Mouse (Mus musculus): ENCODE results near the gene Shroom3. TPM values are rescaled to one million over a fixed set of nuclear protein-coding genes. Genes with fewer than 3 reads are reported as not detected.

Gene Shroom3
- 12.1 and 12.9 TPM in 2 replicates for polyA plus RNA-seq (2014; fragmentation: Nextera tagmentation; extraction: Ambion mirVana)

DNA sequence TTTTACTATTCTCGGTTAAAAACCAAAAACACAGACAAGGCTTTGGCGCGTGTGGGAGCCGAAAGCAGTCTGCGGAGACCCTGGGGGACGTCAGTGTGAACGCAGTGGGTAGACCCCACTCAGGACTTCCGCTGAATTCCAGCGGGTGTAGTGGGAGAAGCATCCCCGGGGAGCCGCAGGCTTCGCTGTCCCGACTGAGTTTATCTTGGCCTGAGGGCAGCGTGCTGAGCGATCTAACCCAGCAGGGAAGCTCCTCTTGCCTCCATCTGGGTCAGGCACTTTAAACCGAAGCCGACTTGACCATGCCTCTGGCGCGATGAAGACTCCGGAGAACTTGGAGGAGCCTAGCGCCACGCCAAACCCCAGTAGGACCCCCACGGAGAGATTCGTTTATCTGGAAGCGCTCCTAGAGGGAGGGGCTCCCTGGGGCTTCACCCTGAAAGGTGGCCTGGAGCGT is at the start of gene Shroom3:
Gene Shroom3, plus strand, starts transcription at position 85 of the 457 bp plus-strand sequence.
- H3K4me1 ChIP-seq (replicated peaks; ENCODE audit: control insufficient read depth, insufficient read depth, low read length): peaks cover 6% of the 10 kb centered on the region; the same call in 1 of the 2 replicates
- WGBS: under 1% methylated on average over 26 of the region's 26 CpGs
- peak; percentile 77 for DNase-seq (ENCODE audit: low spot score)
- H3K4me3 ChIP-seq (ENCODE audit: low read depth, low read length): peak within 1 kb of the TSS; percentile 39
- H3K27me3 ChIP-seq (replicated peaks; ENCODE audit: control insufficient read depth, insufficient read depth, low read length): 0 out of 2 replicates have a peak, but pooled peaks cover 4% of the 10 kb centered on the region
- no peak within 1 kb of the TSS for H3K27ac ChIP-seq (ENCODE audit: low read depth)
- no peaks in the 10 kb centered on the region for H3K9me3 ChIP-seq (ENCODE audit: control insufficient read depth, low read length)
- peak within 1 kb of the TSS; percentile 93 for H3K4me2 ChIP-seq (ENCODE audit: low read length)
- H3K36me3 ChIP-seq (ENCODE audit: control insufficient read depth, insufficient read depth, low read length): no peaks in the 10 kb centered on the region
- ATAC-seq (replicated peaks; ENCODE audit: low FRiP score, low TSS enrichment, low read depth): no peak
- H3K9ac ChIP-seq (ENCODE audit: low read length): peak within 1 kb of the TSS; percentile 42

DNA sequence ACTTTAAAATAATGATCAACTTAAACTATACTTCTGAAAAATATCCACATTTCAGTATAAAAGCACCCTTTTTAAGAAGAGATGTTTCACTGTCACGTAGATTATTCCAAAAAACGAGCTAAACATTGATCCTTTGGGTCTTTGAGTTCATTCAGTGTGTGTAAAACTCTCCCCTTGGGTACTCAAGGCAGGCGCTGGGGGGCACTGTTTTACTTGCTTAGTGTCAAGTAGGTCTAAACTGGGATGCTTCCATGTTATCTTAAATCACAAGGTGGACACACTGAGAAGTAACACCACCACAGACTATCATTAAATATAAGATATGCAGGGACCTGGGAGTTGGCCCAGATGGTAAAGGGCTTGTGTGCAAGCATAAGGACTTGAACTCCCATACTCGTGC is 49.7 kb upstream of the Shroom3 start:
- Histone ChIP-seq H3K9ac (ENCODE audit: low read length) (no peak overlapping the region), H3K4me2 (ENCODE audit: low read length) (no peak overlapping the region), H3K36me3 (ENCODE audit: control insufficient read depth, insufficient read depth, low read length) (no peaks in the 10 kb centered on the region), H3K9me3 (ENCODE audit: control insufficient read depth, low read length) (no peaks in the 10 kb centered on the region), H3K4me1 (replicated peaks; ENCODE audit: control insufficient read depth, insufficient read depth, low read length) (no peaks in the 10 kb centered on the region), H3K4me3 (ENCODE audit: low read depth, low read length) (no peak overlapping the region), H3K27me3 (replicated peaks; ENCODE audit: control insufficient read depth, insufficient read depth, low read length) (no peaks in the 10 kb centered on the region), H3K27ac (ENCODE audit: low read depth) (no peak overlapping the region)
- no peak for ATAC-seq (replicated peaks; ENCODE audit: low FRiP score, low TSS enrichment, low read depth)
- no peak for DNase-seq (ENCODE audit: low spot score)
- WGBS: 60% methylated on average over 4 of the region's 4 CpGs

DNA sequence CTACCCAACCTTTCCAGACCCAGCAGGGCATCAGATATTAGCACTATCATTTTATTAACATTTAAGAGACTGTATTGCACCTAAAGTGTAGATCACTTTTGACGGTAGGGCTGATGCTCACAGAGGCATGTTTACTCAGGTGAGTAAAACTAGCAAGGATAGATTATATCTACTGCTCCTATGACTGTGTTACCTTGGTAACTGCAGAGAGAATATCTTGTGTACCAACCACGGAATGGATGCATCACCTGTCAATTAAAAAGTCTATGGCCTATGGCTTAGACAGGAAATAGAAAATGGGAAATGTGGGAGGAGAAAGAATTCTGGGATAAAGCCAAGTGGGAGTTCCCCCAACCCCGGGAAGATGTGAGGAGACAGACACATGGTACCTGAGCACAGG is 48.3 kb upstream of the Shroom3 start:
- no peaks in the 10 kb centered on the region for H3K4me1 ChIP-seq (replicated peaks; ENCODE audit: control insufficient read depth, insufficient read depth, low read length)
- WGBS: 65% methylated on average over 3 of the region's 3 CpGs
- H3K9me3 ChIP-seq (ENCODE audit: control insufficient read depth, low read length): no peaks in the 10 kb centered on the region
- H3K4me2 ChIP-seq (ENCODE audit: low read length): no peak overlapping the region
- ATAC-seq (replicated peaks; ENCODE audit: low FRiP score, low TSS enrichment, low read depth): no peak
- H3K4me3 ChIP-seq (ENCODE audit: low read depth, low read length): no peak overlapping the region
- H3K27ac ChIP-seq (ENCODE audit: low read depth): no peak overlapping the region
- H3K9ac ChIP-seq (ENCODE audit: low read length): no peak overlapping the region
- H3K27me3 ChIP-seq (replicated peaks; ENCODE audit: control insufficient read depth, insufficient read depth, low read length): no peaks in the 10 kb centered on the region
- no peaks in the 10 kb centered on the region for H3K36me3 ChIP-seq (ENCODE audit: control insufficient read depth, insufficient read depth, low read length)
- no peak for DNase-seq (ENCODE audit: low spot score)

DNA sequence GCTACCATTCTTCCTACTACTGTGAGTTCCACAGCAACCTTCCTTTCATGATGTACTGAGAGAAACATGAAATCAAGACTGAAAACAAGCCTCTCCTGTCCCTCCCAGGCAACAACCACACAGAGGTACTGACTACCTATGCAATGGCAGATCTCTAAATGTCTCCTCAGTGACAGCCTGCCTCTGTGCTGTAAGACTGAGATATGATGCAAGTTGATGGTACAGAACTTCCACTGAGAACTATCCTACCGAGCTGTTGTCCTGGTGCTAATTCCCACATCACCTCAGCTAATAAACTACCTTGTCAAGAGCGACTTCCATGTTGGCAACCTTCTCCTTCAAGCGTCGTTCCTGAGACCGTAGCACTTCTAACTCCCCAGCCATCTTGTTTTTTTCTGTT is 47.3 kb upstream of the Shroom3 start:
- Histone ChIP-seq H3K4me1 (replicated peaks; ENCODE audit: control insufficient read depth, insufficient read depth, low read length) (no peaks in the 10 kb centered on the region), H3K9ac (ENCODE audit: low read length) (no peak overlapping the region), H3K9me3 (ENCODE audit: control insufficient read depth, low read length) (no peaks in the 10 kb centered on the region), H3K4me3 (ENCODE audit: low read depth, low read length) (no peak overlapping the region), H3K36me3 (ENCODE audit: control insufficient read depth, insufficient read depth, low read length) (no peaks in the 10 kb centered on the region), H3K4me2 (ENCODE audit: low read length) (no peak overlapping the region), H3K27me3 (replicated peaks; ENCODE audit: control insufficient read depth, insufficient read depth, low read length) (no peaks in the 10 kb centered on the region), H3K27ac (ENCODE audit: low read depth) (no peak overlapping the region)
- 81% methylated on average over 5 of the region's 5 CpGs for WGBS
- DNase-seq (ENCODE audit: low spot score) (no peak), ATAC-seq (replicated peaks; ENCODE audit: low FRiP score, low TSS enrichment, low read depth) (no peak)

DNA sequence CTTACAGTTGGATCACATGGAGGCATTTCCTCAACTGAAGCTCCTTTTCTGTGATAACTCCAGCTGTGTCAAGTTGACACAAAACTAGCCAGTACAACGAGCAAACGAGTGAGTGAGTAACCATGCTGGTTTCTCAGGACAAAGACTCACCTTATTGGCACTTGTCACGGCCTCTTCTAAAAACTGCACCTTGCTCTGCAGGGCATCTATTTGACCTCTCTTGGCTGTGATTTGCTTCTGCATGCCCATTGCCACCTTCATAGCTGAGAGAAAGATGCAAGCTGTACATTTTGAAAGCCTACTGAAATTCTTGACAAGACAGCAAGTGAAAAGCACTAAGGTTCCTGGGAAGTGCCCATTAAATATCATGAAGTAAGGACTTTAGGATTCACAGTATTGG is 42.4 kb upstream of the Shroom3 start:
- H3K36me3 ChIP-seq (ENCODE audit: control insufficient read depth, insufficient read depth, low read length): no peaks in the 10 kb centered on the region
- no peaks in the 10 kb centered on the region for H3K27me3 ChIP-seq (replicated peaks; ENCODE audit: control insufficient read depth, insufficient read depth, low read length)
- no peak for DNase-seq (ENCODE audit: low spot score)
- no peak overlapping the region for H3K27ac ChIP-seq (ENCODE audit: low read depth)
- H3K9ac ChIP-seq (ENCODE audit: low read length): no peak overlapping the region
- 82% methylated on average over 3 of the region's 3 CpGs for WGBS
- H3K4me2 ChIP-seq (ENCODE audit: low read length): no peak overlapping the region
- no peak for ATAC-seq (replicated peaks; ENCODE audit: low FRiP score, low TSS enrichment, low read depth)
- no peaks in the 10 kb centered on the region for H3K9me3 ChIP-seq (ENCODE audit: control insufficient read depth, low read length)
- H3K4me1 ChIP-seq (replicated peaks; ENCODE audit: control insufficient read depth, insufficient read depth, low read length): no peaks in the 10 kb centered on the region
- H3K4me3 ChIP-seq (ENCODE audit: low read depth, low read length): no peak overlapping the region

DNA sequence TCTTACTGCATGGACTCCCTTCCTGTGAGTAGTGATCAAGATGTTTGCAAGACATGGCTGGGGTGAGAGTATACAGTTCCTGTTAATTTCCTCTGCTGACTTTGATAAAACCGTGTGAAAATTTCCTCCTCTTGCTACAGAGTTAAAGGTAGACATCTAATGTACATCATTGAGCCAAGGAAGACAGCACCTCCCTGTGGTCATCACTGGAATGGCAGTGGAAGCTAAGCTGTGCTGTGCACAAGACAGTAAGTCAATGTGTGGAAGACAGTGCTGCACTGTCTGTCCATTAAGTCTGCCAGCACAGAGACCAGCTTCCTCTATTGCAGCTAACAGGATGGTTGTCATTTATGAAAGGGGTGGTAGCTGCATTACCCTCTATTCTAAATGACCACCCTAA is 27.0 kb upstream of the Shroom3 start:
- Histone ChIP-seq H3K9ac (ENCODE audit: low read length) (no peak overlapping the region), H3K4me2 (ENCODE audit: low read length) (no peak overlapping the region), H3K4me1 (replicated peaks; ENCODE audit: control insufficient read depth, insufficient read depth, low read length) (no peaks in the 10 kb centered on the region), H3K27ac (ENCODE audit: low read depth) (no peak overlapping the region), H3K36me3 (ENCODE audit: control insufficient read depth, insufficient read depth, low read length) (no peaks in the 10 kb centered on the region), H3K27me3 (replicated peaks; ENCODE audit: control insufficient read depth, insufficient read depth, low read length) (no peaks in the 10 kb centered on the region), H3K9me3 (ENCODE audit: control insufficient read depth, low read length) (no peaks in the 10 kb centered on the region), H3K4me3 (ENCODE audit: low read depth, low read length) (no peak overlapping the region)
- no peak for ATAC-seq (replicated peaks; ENCODE audit: low FRiP score, low TSS enrichment, low read depth)
- WGBS: 19% methylated on average over 1 of the region's 1 CpGs
- DNase-seq (ENCODE audit: low spot score): peak; percentile 80

DNA sequence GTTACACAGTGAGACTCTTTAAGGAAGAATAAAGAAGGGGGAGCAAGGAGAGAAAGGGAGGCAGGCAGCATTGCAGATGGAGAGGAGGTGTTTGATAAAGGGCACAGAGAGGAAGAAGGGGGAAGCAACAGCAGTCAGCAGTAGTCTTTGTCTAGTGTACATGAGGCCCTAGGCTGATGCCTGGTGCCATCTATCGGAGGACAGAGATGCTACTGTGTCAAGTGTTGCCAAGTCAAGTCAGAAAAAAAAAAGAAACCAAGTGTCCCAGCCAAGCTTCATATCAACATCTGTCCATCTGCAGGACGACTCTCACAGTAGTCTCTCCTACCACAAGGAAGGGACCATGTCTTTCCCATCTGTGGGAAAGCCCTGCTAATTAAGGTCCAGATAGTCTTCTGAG is 18.9 kb upstream of the Shroom3 start:
- H3K4me3 ChIP-seq (ENCODE audit: low read depth, low read length): no peak overlapping the region
- ATAC-seq (replicated peaks; ENCODE audit: low FRiP score, low TSS enrichment, low read depth) (no peak), DNase-seq (ENCODE audit: low spot score) (no peak)

DNA sequence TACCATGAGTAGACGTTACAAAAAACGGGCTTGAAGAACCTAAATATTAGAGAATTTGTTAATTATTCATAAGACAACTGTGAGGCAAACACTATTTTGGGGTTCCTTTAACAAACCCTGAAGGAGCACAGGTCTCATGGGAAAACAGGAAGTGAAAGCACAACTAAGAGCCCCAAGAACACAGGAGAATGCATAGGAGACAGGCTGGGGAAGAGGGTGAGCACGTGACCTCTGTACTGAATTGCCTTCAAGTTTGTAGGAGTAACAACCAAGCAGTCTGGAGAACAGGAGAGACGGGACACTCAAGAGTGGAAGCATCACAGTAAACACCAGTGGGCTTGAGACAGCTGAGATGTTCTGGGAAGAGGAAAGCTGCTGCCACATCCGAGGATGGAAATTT is 16.4 kb upstream of the Shroom3 start:
- WGBS: 76% methylated on average over 5 of the region's 5 CpGs
- no peak overlapping the region for H3K4me2 ChIP-seq (ENCODE audit: low read length)
- H3K9me3 ChIP-seq (ENCODE audit: control insufficient read depth, low read length): 0 out of 2 replicates have a peak, but pooled peaks cover 3% of the 10 kb centered on the region
- H3K9ac ChIP-seq (ENCODE audit: low read length): no peak overlapping the region
- no peak overlapping the region for H3K4me3 ChIP-seq (ENCODE audit: low read depth, low read length)
- DNase-seq (ENCODE audit: low spot score) (no peak), ATAC-seq (replicated peaks; ENCODE audit: low FRiP score, low TSS enrichment, low read depth) (no peak)
- no peaks in the 10 kb centered on the region for H3K4me1 ChIP-seq (replicated peaks; ENCODE audit: control insufficient read depth, insufficient read depth, low read length)
- no peaks in the 10 kb centered on the region for H3K27me3 ChIP-seq (replicated peaks; ENCODE audit: control insufficient read depth, insufficient read depth, low read length)
- H3K36me3 ChIP-seq (ENCODE audit: control insufficient read depth, insufficient read depth, low read length): no peaks in the 10 kb centered on the region
- H3K27ac ChIP-seq (ENCODE audit: low read depth): no peak overlapping the region

More for the DNA sequence above, 18.9 kb upstream of the Shroom3 start:
- H3K9me3 ChIP-seq (ENCODE audit: control insufficient read depth, low read length): 0 out of 2 replicates have a peak, but pooled peaks cover 3% of the 10 kb centered on the region
- H3K27ac ChIP-seq (ENCODE audit: low read depth): no peak overlapping the region
- no peaks in the 10 kb centered on the region for H3K4me1 ChIP-seq (replicated peaks; ENCODE audit: control insufficient read depth, insufficient read depth, low read length)
- 68% methylated on average over 2 of the region's 2 CpGs for WGBS
- H3K4me2 ChIP-seq (ENCODE audit: low read length): no peak overlapping the region
- H3K27me3 ChIP-seq (replicated peaks; ENCODE audit: control insufficient read depth, insufficient read depth, low read length): no peaks in the 10 kb centered on the region
- no peaks in the 10 kb centered on the region for H3K36me3 ChIP-seq (ENCODE audit: control insufficient read depth, insufficient read depth, low read length)
- H3K9ac ChIP-seq (ENCODE audit: low read length): no peak overlapping the region

DNA sequence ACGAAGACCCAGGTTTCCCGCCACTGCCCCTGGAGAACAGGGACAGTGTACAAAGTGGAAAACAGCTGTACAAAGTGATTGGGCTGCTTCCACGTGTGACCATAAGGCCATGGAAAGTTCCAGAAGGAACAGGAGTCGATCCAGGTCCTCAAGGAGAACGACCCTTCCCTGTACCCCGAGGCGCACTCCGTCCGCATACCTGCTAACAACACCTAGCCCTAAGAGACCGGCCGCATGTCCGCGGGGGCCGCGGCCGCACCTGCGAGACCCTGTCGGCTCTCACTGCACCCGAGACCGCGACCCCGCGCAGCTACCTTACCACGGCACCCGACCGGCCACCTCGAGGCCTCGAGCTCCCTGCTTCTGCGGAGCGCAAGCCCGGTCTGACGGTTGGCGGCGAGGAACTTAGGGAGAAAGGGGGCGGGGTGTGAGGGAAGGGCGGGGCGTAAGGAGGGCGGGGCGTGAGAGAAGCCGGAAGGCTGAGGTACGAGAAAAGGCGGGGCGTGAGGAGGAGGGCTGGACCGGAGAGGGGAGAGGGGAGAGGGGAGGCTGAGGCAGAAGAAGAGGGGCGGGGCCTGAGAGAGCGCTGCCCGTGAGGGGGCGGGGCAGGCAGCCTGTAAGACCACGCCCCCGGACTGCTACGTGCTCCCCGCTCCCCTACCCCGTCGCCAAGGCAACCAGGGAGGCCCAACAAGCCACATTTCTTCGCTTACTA is 8.2 kb upstream of the Shroom3 start, which contains the start of gene Ccdc158:
Gene Ccdc158, minus strand, starts transcription at position 413 of the 715 bp plus-strand sequence.
- whole genome bisulfite sequencing: 11% methylated on average over 50 of the region's 55 CpGs
- H3K36me3 ChIP-seq (ENCODE audit: control insufficient read depth, insufficient read depth, low read length): no peaks in the 10 kb centered on the region
- no peaks in the 10 kb centered on the region for H3K27me3 ChIP-seq (replicated peaks; ENCODE audit: control insufficient read depth, insufficient read depth, low read length)
- H3K4me2 ChIP-seq (ENCODE audit: low read length): peak within 1 kb of the TSS; percentile 58
- H3K27ac ChIP-seq (ENCODE audit: low read depth): no peak within 1 kb of the TSS
- H3K9me3 ChIP-seq (ENCODE audit: control insufficient read depth, low read length): no peaks in the 10 kb centered on the region
- DNase-seq (ENCODE audit: low spot score) (peak; percentile 94), ATAC-seq (replicated peaks; ENCODE audit: low FRiP score, low TSS enrichment, low read depth) (peak; percentile 91)
- peak within 1 kb of the TSS; percentile 37; the same call in 1 of the 2 replicates for H3K9ac ChIP-seq (ENCODE audit: low read length)
- H3K4me3 ChIP-seq (ENCODE audit: low read depth, low read length): peak within 1 kb of the TSS; percentile 36
- H3K4me1 ChIP-seq (replicated peaks; ENCODE audit: control insufficient read depth, insufficient read depth, low read length): peaks cover 6% of the 10 kb centered on the region; the same call in 1 of the 2 replicates

Data from intestine, embryonic 14.5 days (tissue).